Mouse (Mus musculus): ENCODE results near the gene Dhx15. TPM values are rescaled to one million over a fixed set of nuclear protein-coding genes. Genes with fewer than 3 reads are reported as not detected.
A peak's percentile ranks its signal among the peaks of the same experiment; 100 is the strongest.
"Not testable (repeated sequence)": the region's sequence is repeated elsewhere in the genome, so short reads cannot be mapped to it uniquely, and the experiment has no call there.

Dhx15 gene
- polyA plus RNA-seq (2021) = 161 TPM

DNA sequence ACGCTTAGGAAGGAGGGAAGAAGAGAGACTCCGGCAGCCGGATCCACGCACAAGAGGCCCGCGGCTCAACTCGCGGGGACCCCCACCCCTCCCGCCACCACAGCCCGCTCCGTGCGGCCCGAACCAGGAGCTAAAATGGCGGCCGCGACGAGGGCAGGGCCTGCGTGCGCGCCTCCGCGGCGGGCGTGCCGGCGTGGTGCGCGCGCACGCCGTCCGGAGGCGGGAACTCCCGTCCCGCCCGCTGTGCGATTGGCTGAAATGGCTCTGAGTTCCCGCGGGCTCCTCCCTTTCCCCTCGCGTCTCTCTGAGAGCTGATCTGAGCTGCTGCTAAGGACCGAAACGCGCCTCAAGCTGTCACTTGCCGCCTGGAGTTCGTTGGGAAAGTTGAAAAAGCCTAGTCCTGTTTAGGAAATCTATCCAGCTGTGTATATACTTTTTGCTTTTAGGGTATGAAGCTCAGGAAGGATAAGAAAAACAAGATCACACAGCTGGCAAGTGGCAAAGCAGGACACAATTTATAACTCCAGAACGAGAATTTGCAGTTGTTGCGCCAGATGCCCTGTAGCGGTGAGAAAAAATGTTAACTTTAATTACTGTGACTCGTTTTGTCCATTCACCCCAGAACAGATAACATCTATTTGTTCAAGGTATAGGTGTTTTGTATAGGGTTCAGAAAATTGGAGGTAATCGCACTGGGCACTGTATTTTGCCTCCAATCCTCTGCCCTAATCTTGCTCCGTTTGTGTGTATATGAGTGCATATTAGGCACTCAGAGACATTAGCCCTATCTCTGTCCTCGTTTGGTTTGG is at the start of gene Dhx15:
Gene Dhx15, minus strand, starts transcription at position 144 of the 809 bp plus-strand sequence.
- CTCF ChIA-PET = no interaction called here
- peak; percentile 83 for DNase-seq (ENCODE audit: low read depth, low spot score)
- in situ Hi-C loops (cut with MboI; ENCODE audit: low pct_unique_long_range_greater_than_20kb) = no loop called here
- H3K27me3 ChIP-seq = no peaks in the 10 kb centered on the region
- ATAC-seq = peak; percentile 98
- POLR2A ChIA-PET = interaction anchor here (0.7 to 1.0 kb wide), 2 partner anchors 11 to 316 kb away, joined by 3 read pairs; no protein-coding TSS in a partner anchor
- TF ChIP-seq CTCF (IDR thresholded peaks at IDR 0.05) = peak; percentile 40

DNA sequence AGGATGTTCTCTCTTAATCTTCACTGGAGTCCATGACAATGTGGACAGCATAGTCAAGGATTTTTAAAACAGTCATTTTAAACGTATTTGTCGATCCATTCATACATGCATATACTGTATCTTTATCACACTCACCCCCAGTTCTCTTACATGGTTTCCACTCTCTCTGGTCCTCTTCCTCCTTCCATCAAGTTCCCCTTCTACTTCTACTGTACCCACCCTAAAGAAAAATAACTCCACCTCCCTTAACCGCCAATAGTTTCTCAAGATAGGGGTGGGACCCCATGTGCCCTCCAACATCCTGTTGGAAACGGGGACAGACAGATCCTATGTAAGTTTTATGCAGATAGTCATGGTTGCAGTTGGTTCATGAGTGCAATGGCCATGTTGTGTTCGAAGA is 48.6 kb upstream of the Dhx15 start:
- DNase-seq (ENCODE audit: low read depth, low spot score) (no peak), ATAC-seq (no peak)
- in situ Hi-C loops (cut with MboI; ENCODE audit: low pct_unique_long_range_greater_than_20kb) = no loop called here
- CTCF ChIA-PET = no interaction called here
- TF ChIP-seq CTCF (IDR thresholded peaks at IDR 0.05) = no peak
- H3K27me3 ChIP-seq = no peaks in the 10 kb centered on the region
- POLR2A ChIA-PET = no interaction called here

DNA sequence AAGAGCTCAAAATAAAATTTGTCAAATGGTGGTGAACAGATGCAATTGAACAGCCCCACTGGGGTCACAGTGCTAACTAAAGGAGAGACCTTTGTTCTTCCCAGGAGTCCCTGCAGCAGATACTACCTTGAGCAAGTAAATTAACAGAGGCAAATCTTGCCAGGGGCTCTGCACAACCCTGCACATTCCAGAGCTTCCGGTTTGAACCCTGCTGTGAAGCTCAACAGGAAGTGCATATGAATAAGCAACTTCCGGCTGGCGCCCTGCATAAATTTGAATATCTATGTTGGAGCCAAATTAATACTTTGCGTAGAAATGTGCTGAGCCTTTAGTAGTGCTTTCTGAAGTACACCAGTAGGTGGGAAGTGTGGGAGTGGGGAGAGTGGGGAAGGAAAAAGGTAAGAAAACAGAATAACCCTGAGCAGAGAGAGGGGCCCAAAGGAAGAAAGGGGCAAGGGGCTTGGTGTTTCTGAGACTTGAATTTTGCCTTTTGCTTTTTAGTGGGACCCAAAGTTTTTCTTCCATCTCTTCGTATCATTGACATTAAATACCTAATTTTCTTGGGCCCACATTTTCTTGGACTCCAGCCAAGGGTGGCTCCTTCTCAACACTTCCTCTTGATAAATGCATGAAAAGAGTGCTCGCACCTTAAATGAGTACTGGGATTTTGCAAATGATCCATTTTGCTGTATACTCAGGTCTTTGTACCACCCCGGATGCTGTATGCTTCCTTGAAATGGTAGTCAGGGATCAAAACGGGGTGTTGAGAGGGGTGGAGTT is 47.8 kb upstream of the Dhx15 start:
- DNase-seq (ENCODE audit: low read depth, low spot score) (no peak), ATAC-seq (no peak)
- CTCF ChIA-PET = interaction anchor here (1.2 kb wide), 1 partner anchor 19 kb away, joined by 4 read pairs; no protein-coding TSS in a partner anchor
- in situ Hi-C loops (cut with MboI; ENCODE audit: low pct_unique_long_range_greater_than_20kb) = no loop called here
- POLR2A ChIA-PET = no interaction called here
- TF ChIP-seq CTCF (IDR thresholded peaks at IDR 0.05) = no peak
- no peaks in the 10 kb centered on the region for H3K27me3 ChIP-seq

DNA sequence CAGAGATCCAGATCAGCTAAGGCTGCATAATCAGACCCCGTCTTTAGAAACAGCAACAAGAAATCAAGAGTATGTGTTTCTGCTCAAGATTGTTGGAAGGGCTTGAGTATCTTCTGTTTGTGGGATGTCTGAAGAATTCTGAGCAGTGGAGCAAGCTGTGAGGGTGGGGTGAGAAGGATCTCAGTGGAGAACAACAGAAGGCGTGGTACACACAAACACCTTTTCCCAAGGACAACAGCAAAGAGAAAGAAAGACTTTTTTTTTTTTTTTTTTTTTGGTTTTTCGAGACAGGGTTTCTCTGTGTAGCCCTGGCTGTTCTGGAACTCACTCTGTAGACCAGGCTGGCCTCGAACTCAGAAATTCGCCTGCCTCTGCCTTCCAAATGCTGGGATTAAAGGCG is 46.3 kb upstream of the Dhx15 start:
- in situ Hi-C loops (cut with MboI; ENCODE audit: low pct_unique_long_range_greater_than_20kb); POLR2A ChIA-PET; H3K27me3 ChIP-seq; DNase-seq (ENCODE audit: low read depth, low spot score); ATAC-seq: not testable (repeated sequence)
- CTCF ChIA-PET = interaction anchor here (0.9 kb wide), 1 partner anchor 19 kb away, joined by 3 read pairs; no protein-coding TSS in a partner anchor

- DNase-seq (ENCODE audit: low read depth, low spot score) (no peak), ATAC-seq (no peak)
- ChIA-PET CTCF (no interaction called here), POLR2A (no interaction called here)
- no peak for TF ChIP-seq CTCF (IDR thresholded peaks at IDR 0.05)
- no peaks in the 10 kb centered on the region for H3K27me3 ChIP-seq
- in situ Hi-C loops (cut with MboI; ENCODE audit: low pct_unique_long_range_greater_than_20kb) = no loop called here
These were observed 44.3 kb upstream of the Dhx15 start for GRCm38 (mm10) chr5:52234570-52234969.

- ATAC-seq = no peak
- TF ChIP-seq CTCF (IDR thresholded peaks at IDR 0.05) = no peak
- ChIA-PET POLR2A (interaction anchor here (0.6 kb wide), 1 partner anchor 26 kb away, joined by 3 read pairs; no protein-coding TSS in a partner anchor), CTCF (interaction anchor here (0.6 to 1.1 kb wide), 3 partner anchors 10 to 266 kb away, joined by 3 read pairs; no protein-coding TSS in a partner anchor)
- in situ Hi-C loops (cut with MboI; ENCODE audit: low pct_unique_long_range_greater_than_20kb) = no loop called here
- DNase-seq (ENCODE audit: low read depth, low spot score) = no peak
- no peaks in the 10 kb centered on the region for H3K27me3 ChIP-seq
These were observed 43.6 kb upstream of the Dhx15 start for GRCm38 (mm10) chr5:52233891-52234290.

- DNase-seq (ENCODE audit: low read depth, low spot score) = no peak
- CTCF ChIA-PET = no interaction called here
- POLR2A ChIA-PET = interaction anchor here (1.3 kb wide), 1 partner anchor 95 kb away, joined by 3 read pairs; no protein-coding TSS in a partner anchor
- no peak for ATAC-seq
- TF ChIP-seq CTCF (IDR thresholded peaks at IDR 0.05) = no peak
- H3K27me3 ChIP-seq = peaks cover 2% of the 10 kb centered on the region
- in situ Hi-C loops (cut with MboI; ENCODE audit: low pct_unique_long_range_greater_than_20kb) = no loop called here
These were observed 42.3 kb upstream of the Dhx15 start for GRCm38 (mm10) chr5:52232611-52233010.

DNA sequence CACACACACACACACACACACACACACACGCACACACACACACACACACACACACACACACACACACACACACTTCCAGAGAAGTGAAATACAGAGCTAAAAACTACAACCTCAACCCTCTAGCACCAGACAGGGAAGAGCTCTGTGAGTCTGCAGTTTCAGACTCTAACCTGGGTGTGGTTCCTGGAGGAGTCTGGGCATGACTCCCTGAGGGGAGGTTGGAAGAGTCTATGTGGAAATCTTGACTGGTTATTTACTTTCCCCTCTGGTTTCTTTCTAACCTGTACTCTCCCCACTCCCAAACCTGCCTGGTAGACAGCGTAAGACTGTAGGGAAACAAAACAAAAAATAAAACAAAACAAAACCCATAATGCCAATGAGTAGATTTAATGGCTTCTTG is 41.9 kb upstream of the Dhx15 start:
- DNase-seq (ENCODE audit: low read depth, low spot score) (no peak), ATAC-seq (no peak)
- CTCF ChIA-PET = no interaction called here
- POLR2A ChIA-PET = interaction anchor here (1.3 kb wide), 1 partner anchor 94 kb away, joined by 3 read pairs; no protein-coding TSS in a partner anchor
- TF ChIP-seq CTCF (IDR thresholded peaks at IDR 0.05) = no peak
- in situ Hi-C loops (cut with MboI; ENCODE audit: low pct_unique_long_range_greater_than_20kb) = no loop called here
- H3K27me3 ChIP-seq = peaks cover 3% of the 10 kb centered on the region

- in situ Hi-C loops (cut with MboI; ENCODE audit: low pct_unique_long_range_greater_than_20kb) = no loop called here
- ATAC-seq = peak; percentile 85
- TF ChIP-seq CTCF (IDR thresholded peaks at IDR 0.05) = no peak
- H3K27me3 ChIP-seq = peaks cover 3% of the 10 kb centered on the region
- peak; percentile 34 for DNase-seq (ENCODE audit: low read depth, low spot score)
- ChIA-PET CTCF (no interaction called here), POLR2A (interaction anchor here (0.7 kb wide), 1 partner anchor 39 kb away, joined by 3 read pairs; no protein-coding TSS in a partner anchor)
These were observed 40.2 kb upstream of the Dhx15 start for GRCm38 (mm10) chr5:52230466-52230865.

GRCm38 (mm10) chr5:52226677-52227076 is 36.4 kb upstream of the Dhx15 start:
- ChIA-PET POLR2A (no interaction called here), CTCF (no interaction called here)
- no peak for TF ChIP-seq CTCF (IDR thresholded peaks at IDR 0.05)
- in situ Hi-C loops (cut with MboI; ENCODE audit: low pct_unique_long_range_greater_than_20kb) = no loop called here
- no peak for DNase-seq (ENCODE audit: low read depth, low spot score)
- H3K27me3 ChIP-seq = peaks cover 3% of the 10 kb centered on the region
- ATAC-seq = no peak

GRCm38 (mm10) chr5:52221596-52221995 is 31.3 kb upstream of the Dhx15 start:
- ChIA-PET CTCF (no interaction called here), POLR2A (no interaction called here)
- TF ChIP-seq CTCF (IDR thresholded peaks at IDR 0.05) = no peak
- DNase-seq (ENCODE audit: low read depth, low spot score) (no peak), ATAC-seq (no peak)
- in situ Hi-C loops (cut with MboI; ENCODE audit: low pct_unique_long_range_greater_than_20kb) = no loop called here
- no peaks in the 10 kb centered on the region for H3K27me3 ChIP-seq
